Mouse (Mus musculus) limb, embryonic 10.5 days (tissue): ENCODE results near the gene Fam198b. TPM values are rescaled to one million over a fixed set of nuclear protein-coding genes. Genes with fewer than 3 reads are reported as not detected.

ENCODE experiments used
- DNase-seq: peaks from one replicate; pipeline ENCODE4 v3.0.0-alpha.2; 2017; ENCODE audit warnings: low spot score
- H3K27ac ChIP-seq: fragments of 300-500 bp; sonication (generic); 2 replicates; pipeline ENCODE4 v1.5.1; 2016; ENCODE audit warnings: mild to moderate bottlenecking
- H3K27me3 ChIP-seq: fragments of 300-500 bp; sonication (generic); 2 replicates; pipeline ENCODE4 v1.6.1; 2016; ENCODE audit warnings: low read depth, mild to moderate bottlenecking; ENCODE audit not compliant: poor library complexity, severe bottlenecking
- H3K36me3 ChIP-seq: fragments of 300-500 bp; sonication (generic); 2 replicates; pipeline ENCODE4 v1.6.1; 2016; ENCODE audit warnings: mild to moderate bottlenecking, moderate library complexity
- H3K4me1 ChIP-seq: fragments of 300-500 bp; sonication (generic); 2 replicates; pipeline ENCODE4 v1.6.1; 2016
- H3K4me3 ChIP-seq: fragments of 300-500 bp; sonication (generic); 2 replicates; pipeline ENCODE4 v1.5.1; 2016; ENCODE audit warnings: mild to moderate bottlenecking, moderate library complexity
- H3K9me3 ChIP-seq: fragments of 300-500 bp; sonication (generic); replicated peaks from 2 replicates; pipeline ENCODE4 v1.6.1; 2016; ENCODE audit warnings: mild to moderate bottlenecking
- WGBS: fragments of 180-500 bp; shearing (Covaris S2); methylation state at CpG from one replicate; pipeline ENCODE4 v1.1.7; 2016; 5-methylcytosine and 5-hydroxymethylcytosine counted together
- polyA plus RNA-seq: library from polyadenylated mRNA; unstranded; fragments of >200 nt; fragmentation: Nextera tagmentation; extraction: Ambion mirVana; gene quantifications from 2 replicates; pipeline ENCODE4 v1.2.1, GENCODE M21; 2016

Gene Fam198b
- 7.7 and 8.5 TPM in 2 replicates for polyA plus RNA-seq

DNA sequence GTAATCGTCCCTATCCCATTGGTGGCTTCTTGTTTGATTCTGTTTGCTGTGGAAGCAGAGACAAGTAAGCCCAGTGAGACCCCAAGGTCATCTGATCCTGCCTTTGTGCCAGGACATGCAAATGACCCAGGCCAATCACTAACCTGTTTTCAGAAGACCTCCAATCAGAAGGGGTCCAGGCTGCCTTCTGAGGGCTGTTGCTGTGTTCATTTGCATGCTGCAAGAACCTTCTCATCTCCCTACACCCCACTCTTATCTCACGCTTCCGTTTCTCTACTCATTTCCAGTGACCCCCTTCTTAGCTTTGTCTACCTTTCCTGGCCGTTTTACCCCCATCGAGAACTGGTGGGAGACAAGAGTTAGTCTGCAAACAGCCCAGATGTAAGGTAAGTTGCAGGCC, at the start of gene Fam198b:
Fam198b (plus strand) TSS at position 229 of the 400 bp plus-strand sequence.
- no peaks in the 10 kb centered on the region for H3K9me3 ChIP-seq
- no peaks in the 10 kb centered on the region for H3K27me3 ChIP-seq
- peak within 1 kb of the TSS; percentile 89 for H3K27ac ChIP-seq
- H3K4me3 ChIP-seq: peak within 1 kb of the TSS; percentile 48
- DNase-seq: no peak
- H3K36me3 ChIP-seq: no peaks in the 10 kb centered on the region
- WGBS: 45% methylated on average over 5 of the region's 5 CpGs
- H3K4me1 ChIP-seq: peaks cover 36% of the 10 kb centered on the region

- 55% methylated on average over 6 of the region's 6 CpGs for WGBS
- DNase-seq: no peak
Observed at GRCm38 (mm10) chr3:79838751-79839150, 45.6 kb upstream of the Fam198b start.

GRCm38 (mm10) chr3:79841475-79841874, 42.9 kb upstream of the Fam198b start:
- Histone ChIP-seq H3K4me3 (peak overlapping the region; percentile 57), H3K27ac (peak overlapping the region; percentile 50), H3K27me3 (no peaks in the 10 kb centered on the region), H3K9me3 (no peaks in the 10 kb centered on the region), H3K36me3 (no peaks in the 10 kb centered on the region), H3K4me1 (peaks cover 4% of the 10 kb centered on the region)
- 76% methylated on average over 6 of the region's 6 CpGs for WGBS
- no peak for DNase-seq

More at GRCm38 (mm10) chr3:79838751-79839150, 45.6 kb upstream of the Fam198b start:
- Histone ChIP-seq H3K9me3 (no peaks in the 10 kb centered on the region), H3K4me1 (peaks cover 4% of the 10 kb centered on the region), H3K27me3 (no peaks in the 10 kb centered on the region), H3K36me3 (0 out of 2 replicates have a peak, but pooled peaks cover 4% of the 10 kb centered on the region), H3K4me3 (no peak overlapping the region), H3K27ac (no peak overlapping the region)

GRCm38 (mm10) chr3:79842165-79842564, 42.2 kb upstream of the Fam198b start:
- Histone ChIP-seq H3K4me1 (peaks cover 4% of the 10 kb centered on the region), H3K27ac (peak overlapping the region; percentile 81), H3K36me3 (no peaks in the 10 kb centered on the region), H3K4me3 (peak overlapping the region; percentile 57), H3K27me3 (no peaks in the 10 kb centered on the region), H3K9me3 (no peaks in the 10 kb centered on the region)
- 10% methylated on average over 12 of the region's 12 CpGs for WGBS
- DNase-seq: peak; percentile 76

DNA sequence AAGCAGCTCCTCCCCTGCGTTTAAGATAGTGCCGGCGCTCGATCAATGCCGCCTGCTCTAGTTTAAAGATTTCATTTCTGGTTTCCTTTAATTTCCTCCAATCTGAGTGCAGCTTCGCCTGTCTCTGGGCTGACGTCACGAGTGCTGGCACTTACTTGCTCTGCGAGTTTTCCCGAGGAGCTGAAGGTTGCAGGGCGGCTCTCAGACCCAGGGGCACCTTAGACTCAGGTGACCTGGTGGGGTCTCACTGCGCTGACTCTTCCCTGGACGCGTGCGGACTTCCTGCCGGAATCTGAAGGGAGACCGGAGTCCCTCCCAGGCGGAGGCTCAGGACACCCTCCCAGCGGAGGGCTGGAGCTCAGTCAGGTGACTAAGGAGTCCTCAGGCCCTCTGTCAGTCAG, 41.7 kb upstream of the Fam198b start:
- peak overlapping the region; percentile 57 for H3K4me3 ChIP-seq
- H3K36me3 ChIP-seq: no peaks in the 10 kb centered on the region
- under 1% methylated on average over 19 of the region's 19 CpGs for WGBS
- H3K27me3 ChIP-seq: no peaks in the 10 kb centered on the region
- DNase-seq: peak; percentile 80
- peaks cover 4% of the 10 kb centered on the region for H3K4me1 ChIP-seq
- H3K27ac ChIP-seq: peak overlapping the region; percentile 81
- H3K9me3 ChIP-seq: no peaks in the 10 kb centered on the region

GRCm38 (mm10) chr3:79843999-79844398, 40.3 kb upstream of the Fam198b start:
- H3K4me3 ChIP-seq: no peak overlapping the region
- H3K9me3 ChIP-seq: no peaks in the 10 kb centered on the region
- 91% methylated on average over 9 of the region's 9 CpGs for WGBS
- H3K27me3 ChIP-seq: no peaks in the 10 kb centered on the region
- no peaks in the 10 kb centered on the region for H3K36me3 ChIP-seq
- DNase-seq: no peak
- H3K4me1 ChIP-seq: peaks cover 4% of the 10 kb centered on the region
- H3K27ac ChIP-seq: no peak overlapping the region

GRCm38 (mm10) chr3:79846633-79847032, 37.7 kb upstream of the Fam198b start:
- H3K27ac ChIP-seq: no peak overlapping the region
- no peaks in the 10 kb centered on the region for H3K9me3 ChIP-seq
- H3K27me3 ChIP-seq: no peaks in the 10 kb centered on the region
- no peaks in the 10 kb centered on the region for H3K36me3 ChIP-seq
- 82% methylated on average over 5 of the region's 5 CpGs for WGBS
- DNase-seq: no peak
- peaks cover 4% of the 10 kb centered on the region for H3K4me1 ChIP-seq
- H3K4me3 ChIP-seq: no peak overlapping the region

DNA sequence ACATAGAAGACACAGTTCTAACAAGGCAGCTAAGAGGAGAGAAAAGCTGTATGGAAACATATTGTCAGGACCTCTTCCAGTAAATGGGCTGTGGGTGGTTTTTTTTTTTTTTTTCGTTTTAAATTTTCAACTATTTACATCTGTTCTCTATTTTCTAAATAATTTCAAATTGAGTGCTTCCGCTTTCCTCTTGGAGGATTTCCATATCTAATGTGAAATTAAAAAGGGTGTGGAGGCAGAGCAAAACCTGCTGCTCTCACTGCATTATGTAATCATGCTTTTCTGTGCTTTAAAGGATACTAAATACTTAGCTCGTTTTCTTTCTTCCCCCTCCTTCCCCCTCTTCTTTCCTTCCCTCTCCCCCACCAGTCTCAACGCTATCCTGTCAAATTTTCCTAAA, 35.5 kb upstream of the Fam198b start:
- Histone ChIP-seq H3K36me3 (no peaks in the 10 kb centered on the region), H3K4me3 (no peak overlapping the region), H3K27ac (no peak overlapping the region), H3K27me3 (no peaks in the 10 kb centered on the region), H3K9me3 (no peaks in the 10 kb centered on the region), H3K4me1 (no peaks in the 10 kb centered on the region)
- 52% methylated on average over 4 of the region's 4 CpGs for WGBS
- DNase-seq: no peak

- no peak for DNase-seq
- Histone ChIP-seq H3K27me3 (no peaks in the 10 kb centered on the region), H3K27ac (no peak overlapping the region), H3K4me3 (no peak overlapping the region), H3K36me3 (no peaks in the 10 kb centered on the region), H3K4me1 (no peaks in the 10 kb centered on the region), H3K9me3 (no peaks in the 10 kb centered on the region)
- 83% methylated on average over 2 of the region's 2 CpGs for WGBS
Observed at GRCm38 (mm10) chr3:79849621-79850020, 34.7 kb upstream of the Fam198b start.

DNA sequence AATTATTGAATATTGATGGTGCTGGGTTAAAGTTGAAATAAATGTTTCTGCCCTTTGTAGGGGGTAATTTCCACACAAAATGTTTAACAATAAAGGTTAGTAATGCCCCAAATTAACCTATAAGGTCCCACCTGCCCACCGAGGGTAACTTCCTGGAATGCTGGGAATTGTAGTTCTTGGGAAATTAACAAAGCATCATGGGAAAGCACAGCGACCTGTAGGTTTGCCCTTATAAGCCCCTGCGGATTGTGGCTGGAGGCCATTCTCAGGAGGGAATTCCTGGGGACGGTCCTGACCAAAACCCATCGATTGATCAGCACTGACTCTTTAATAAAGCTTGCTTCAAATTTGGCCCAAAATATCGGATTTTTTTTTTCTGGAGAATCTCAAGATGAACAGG, 33.7 kb upstream of the Fam198b start:
- Histone ChIP-seq H3K4me1 (no peaks in the 10 kb centered on the region), H3K9me3 (no peaks in the 10 kb centered on the region)
- WGBS: 37% methylated on average over 6 of the region's 6 CpGs

DNA sequence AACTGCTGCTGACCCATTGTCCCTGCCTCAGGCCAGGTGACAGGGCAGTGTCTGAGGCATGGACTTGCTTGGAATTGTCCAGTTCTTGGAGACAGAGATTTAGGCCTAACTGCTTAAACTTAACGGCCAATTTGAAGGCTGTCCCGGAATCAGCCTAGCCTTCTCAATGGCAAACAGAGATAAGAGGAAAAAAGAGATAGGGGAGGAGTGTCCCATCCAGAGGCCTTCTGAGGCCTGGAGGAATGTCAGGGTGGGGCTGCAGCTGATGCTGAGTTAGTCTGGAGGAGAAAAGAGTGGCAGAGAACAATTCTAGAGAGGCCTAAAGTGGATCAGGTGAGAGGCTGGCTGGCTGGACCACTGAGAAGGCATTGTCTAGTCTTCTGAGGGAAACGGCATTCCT, 32.2 kb upstream of the Fam198b start:
- no peak for DNase-seq
- no peak overlapping the region for H3K4me3 ChIP-seq
- H3K36me3 ChIP-seq: no peaks in the 10 kb centered on the region
- no peak overlapping the region for H3K27ac ChIP-seq
- no peaks in the 10 kb centered on the region for H3K4me1 ChIP-seq
- no peaks in the 10 kb centered on the region for H3K9me3 ChIP-seq
- no peaks in the 10 kb centered on the region for H3K27me3 ChIP-seq
- 71% methylated on average over 3 of the region's 3 CpGs for WGBS

More for the DNA sequence above, 33.7 kb upstream of the Fam198b start:
- Histone ChIP-seq H3K4me3 (no peak overlapping the region), H3K27me3 (no peaks in the 10 kb centered on the region), H3K36me3 (no peaks in the 10 kb centered on the region), H3K27ac (no peak overlapping the region)
- DNase-seq: no peak

- Histone ChIP-seq H3K27me3 (no peaks in the 10 kb centered on the region), H3K27ac (no peak within 1 kb of the TSS), H3K36me3 (no peaks in the 10 kb centered on the region), H3K4me3 (no peak within 1 kb of the TSS), H3K4me1 (no peaks in the 10 kb centered on the region), H3K9me3 (no peaks in the 10 kb centered on the region)
- DNase-seq: no peak
- 76% methylated on average over 8 of the region's 8 CpGs for WGBS
Observed at GRCm38 (mm10) chr3:79852654-79853166, 31.6 kb upstream of the Fam198b start, which contains the start of gene Tmem144. TSS of gene Tmem144 (minus strand) at chr3:79852773.

DNA sequence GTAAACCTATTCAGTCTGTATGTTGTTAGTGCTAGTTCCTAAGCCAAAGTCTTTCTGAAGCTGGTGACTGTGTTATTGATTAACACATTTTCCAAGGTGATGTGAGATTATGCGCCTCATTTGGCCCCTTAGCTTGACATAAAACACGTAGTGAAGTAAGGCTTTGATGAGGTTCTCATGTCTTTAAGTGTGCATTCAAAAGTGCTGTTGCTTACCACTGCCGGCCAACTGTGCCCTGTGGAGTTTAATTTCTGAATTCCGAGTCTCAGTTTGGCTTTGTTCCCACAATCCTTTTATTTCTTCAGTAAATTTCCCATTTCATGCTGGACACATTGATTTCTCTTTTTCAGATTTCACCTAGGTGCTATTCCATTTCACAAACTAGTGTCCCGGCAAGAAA, 26.6 kb upstream of the Fam198b start:
- Histone ChIP-seq H3K9me3 (no peaks in the 10 kb centered on the region), H3K27me3 (no peaks in the 10 kb centered on the region), H3K36me3 (no peaks in the 10 kb centered on the region), H3K4me1 (no peaks in the 10 kb centered on the region), H3K27ac (no peak overlapping the region), H3K4me3 (no peak overlapping the region)
- WGBS: 65% methylated on average over 5 of the region's 5 CpGs
- DNase-seq: no peak

- no peak overlapping the region for H3K4me3 ChIP-seq
- no peaks in the 10 kb centered on the region for H3K4me1 ChIP-seq
- 90% methylated on average over 3 of the region's 3 CpGs for WGBS
- H3K27ac ChIP-seq: no peak overlapping the region
- H3K9me3 ChIP-seq: no peaks in the 10 kb centered on the region
- no peaks in the 10 kb centered on the region for H3K27me3 ChIP-seq
- DNase-seq: no peak
- H3K36me3 ChIP-seq: no peaks in the 10 kb centered on the region
Observed at GRCm38 (mm10) chr3:79858221-79858620, 26.1 kb upstream of the Fam198b start.
